Mouse (Mus musculus): ENCODE measurements around the gene E030018B13Rik. TPM values are rescaled to one million over a fixed set of nuclear protein-coding genes. Genes with fewer than 3 reads are reported as not detected.

Gene E030018B13Rik
- polyA plus RNA-seq, 1 experiment from 2014 or later: not detected

DNA sequence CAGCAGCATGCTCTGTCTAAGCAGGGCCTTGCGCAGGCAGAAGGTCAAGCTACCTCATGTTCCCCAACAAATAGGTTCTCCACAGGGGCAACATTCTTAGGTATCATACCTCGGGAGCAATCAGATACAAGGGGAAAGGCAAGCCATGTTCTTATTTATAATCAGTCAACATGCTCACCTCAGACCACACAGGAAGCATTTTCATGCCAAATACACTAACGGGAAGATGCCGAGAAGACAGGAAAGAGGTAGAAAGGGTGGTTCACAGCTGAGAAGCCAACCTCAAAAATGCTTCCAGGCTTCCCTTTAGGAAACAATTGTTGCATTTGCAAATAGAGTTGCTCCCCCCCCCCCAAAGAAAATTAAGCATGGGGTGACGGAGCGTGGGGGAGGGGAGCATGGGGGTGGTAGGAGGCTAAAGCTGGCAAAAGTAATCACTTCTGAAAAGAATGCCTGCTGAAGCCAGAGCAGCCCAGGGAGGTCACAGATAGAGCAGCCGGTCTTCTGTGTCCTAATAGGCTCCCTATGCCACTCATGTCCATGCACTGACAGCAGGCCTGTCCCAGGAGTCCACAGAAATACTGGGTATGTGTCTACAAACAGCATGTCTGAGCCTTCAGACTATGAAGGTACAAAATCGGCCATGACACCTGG is 5.4 kb downstream of the E030018B13Rik start:
- 71% methylated on average over 8 of the region's 8 CpGs for WGBS

DNA sequence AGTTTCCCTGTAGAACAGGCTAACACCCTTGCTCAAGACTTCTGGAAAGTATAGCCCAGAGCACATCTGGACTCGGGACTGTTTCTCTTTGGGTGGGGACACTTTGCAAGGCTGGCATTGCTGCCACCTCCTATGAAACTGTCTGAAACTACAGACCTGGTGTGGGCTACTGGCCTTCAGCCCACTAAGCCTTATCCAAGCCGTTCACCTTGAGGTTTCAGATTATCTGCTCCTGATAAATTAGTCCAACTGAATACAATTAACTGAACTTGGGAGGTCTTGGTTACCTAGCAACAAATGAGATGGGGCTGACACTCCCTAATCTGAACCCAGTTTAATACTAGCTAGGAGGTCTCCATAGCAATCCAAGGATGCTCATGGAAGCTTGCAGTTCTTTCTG is 5.9 kb downstream of the E030018B13Rik start:
- no peak overlapping the region for H3K27ac ChIP-seq (replicated peaks)
- no peak for ATAC-seq (ENCODE audit: extremely low read depth, insufficient number of reproducible peaks, low FRiP score, low TSS enrichment)
- no peak overlapping the region for H3K4me3 ChIP-seq
- no peaks in the 10 kb centered on the region; the same call in 1 of the 2 replicates for H3K36me3 ChIP-seq
- peaks cover 70% of the 10 kb centered on the region for H3K4me1 ChIP-seq
- H3K27me3 ChIP-seq (replicated peaks): no peaks in the 10 kb centered on the region
- WGBS: 74% methylated on average over 2 of the region's 2 CpGs
- no peaks in the 10 kb centered on the region for H3K9me3 ChIP-seq
- no peak overlapping the region for H3K4me2 ChIP-seq
- no peak overlapping the region for H3K9ac ChIP-seq

More for the DNA sequence above, 5.4 kb downstream of the E030018B13Rik start:
- no peak overlapping the region for H3K4me2 ChIP-seq
- H3K4me1 ChIP-seq: peaks cover 70% of the 10 kb centered on the region
- ATAC-seq (ENCODE audit: extremely low read depth, insufficient number of reproducible peaks, low FRiP score, low TSS enrichment): no peak
- no peaks in the 10 kb centered on the region for H3K27me3 ChIP-seq (replicated peaks)
- H3K9me3 ChIP-seq: no peaks in the 10 kb centered on the region
- no peaks in the 10 kb centered on the region; the same call in 1 of the 2 replicates for H3K36me3 ChIP-seq
- no peak overlapping the region for H3K4me3 ChIP-seq
- H3K27ac ChIP-seq (replicated peaks): no peak overlapping the region
- no peak overlapping the region for H3K9ac ChIP-seq

DNA sequence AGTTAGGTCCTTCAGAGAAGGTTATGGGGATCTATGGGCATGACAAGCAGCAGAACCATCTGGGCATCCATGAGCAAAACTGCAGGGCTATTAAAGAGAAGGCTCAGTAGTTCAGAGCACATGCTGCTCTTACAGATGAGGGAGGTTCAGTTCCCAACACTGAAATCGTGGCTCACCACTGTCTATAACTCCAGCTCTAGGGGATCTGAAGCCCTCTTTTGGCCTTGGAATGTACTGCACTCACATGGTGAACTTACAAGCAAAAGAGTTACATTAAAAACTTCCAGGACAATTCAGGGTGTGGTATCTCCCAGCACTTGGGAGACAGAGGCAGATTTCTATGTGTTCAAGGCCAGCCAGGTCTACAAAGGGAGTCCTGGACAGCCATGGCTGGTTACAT is 6.3 kb downstream of the E030018B13Rik start:
- ATAC-seq (ENCODE audit: extremely low read depth, insufficient number of reproducible peaks, low FRiP score, low TSS enrichment): no peak
- Histone ChIP-seq H3K4me1 (peaks cover 70% of the 10 kb centered on the region), H3K4me3 (no peak overlapping the region), H3K4me2 (no peak overlapping the region), H3K9ac (no peak overlapping the region), H3K27me3 (replicated peaks) (no peaks in the 10 kb centered on the region), H3K36me3 (no peaks in the 10 kb centered on the region; the same call in 1 of the 2 replicates), H3K27ac (replicated peaks) (no peak overlapping the region), H3K9me3 (no peaks in the 10 kb centered on the region)
- 87% methylated on average over 1 of the region's 1 CpGs for WGBS

DNA sequence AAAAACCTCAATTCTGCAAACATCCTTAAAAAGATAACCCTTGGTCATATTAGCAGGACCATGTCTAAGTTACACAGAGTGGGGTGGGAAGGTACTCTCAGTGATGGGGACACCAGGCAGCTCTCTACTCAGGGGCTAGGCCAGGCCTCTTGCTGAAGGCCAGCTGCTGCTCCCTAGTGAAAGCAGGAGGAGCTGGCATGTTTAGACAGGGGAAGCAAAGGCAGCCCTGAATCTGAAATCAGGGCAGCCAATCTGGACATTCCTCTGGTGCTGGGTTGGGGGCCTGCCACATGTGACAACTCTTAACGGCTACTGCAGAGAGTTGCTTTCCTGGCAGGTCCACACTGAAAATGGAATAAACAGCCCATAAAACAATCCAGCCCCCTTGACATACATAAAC is 7.5 kb downstream of the E030018B13Rik start:
- WGBS: 52% methylated on average over 1 of the region's 1 CpGs
- no peak for ATAC-seq (ENCODE audit: extremely low read depth, insufficient number of reproducible peaks, low FRiP score, low TSS enrichment)

DNA sequence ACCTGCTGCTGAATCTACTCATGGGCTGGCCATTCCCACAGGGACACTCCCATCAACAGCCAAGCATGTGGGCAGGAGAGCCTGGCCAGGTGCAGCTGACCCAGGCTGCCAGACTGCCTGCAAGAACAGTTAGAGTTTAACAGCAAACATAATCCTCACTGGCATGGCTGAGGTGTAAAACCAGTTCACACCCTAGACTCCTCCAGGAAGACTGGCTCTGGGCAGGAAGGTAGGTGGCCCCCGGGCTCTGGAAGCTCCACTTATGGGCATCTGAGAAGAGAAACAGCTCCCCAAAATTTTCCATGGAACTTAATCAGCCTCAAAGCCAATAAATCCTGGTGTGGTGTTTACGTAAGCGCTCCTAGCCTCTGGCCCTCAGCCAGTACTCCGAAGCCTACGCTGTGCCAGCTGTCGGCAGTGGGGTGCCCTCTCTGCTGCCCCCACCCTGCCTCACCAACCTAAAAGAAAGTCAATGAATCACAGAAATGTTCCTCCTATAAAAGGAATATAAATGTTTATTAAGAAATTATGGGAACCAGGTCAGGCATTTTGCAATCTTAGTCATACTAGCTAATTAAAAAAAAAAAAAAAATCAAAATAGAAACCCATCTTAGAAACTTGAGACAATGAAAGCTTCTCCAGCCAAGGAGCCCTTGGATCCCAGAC is 8.2 kb downstream of the E030018B13Rik start:
- Histone ChIP-seq H3K36me3 (no peaks in the 10 kb centered on the region; the same call in 1 of the 2 replicates), H3K4me1 (peaks cover 66% of the 10 kb centered on the region), H3K9me3 (no peaks in the 10 kb centered on the region), H3K9ac (peak overlapping the region; percentile 24; the same call in 1 of the 2 replicates), H3K27me3 (replicated peaks) (no peaks in the 10 kb centered on the region), H3K4me3 (no peak overlapping the region), H3K27ac (replicated peaks) (peak overlapping the region; percentile 30), H3K4me2 (peak overlapping the region; percentile 26; the same call in 1 of the 2 replicates)
- WGBS: 70% methylated on average over 6 of the region's 6 CpGs
- no peak for ATAC-seq (ENCODE audit: extremely low read depth, insufficient number of reproducible peaks, low FRiP score, low TSS enrichment)

More for the DNA sequence above, 7.5 kb downstream of the E030018B13Rik start:
- H3K36me3 ChIP-seq: no peaks in the 10 kb centered on the region; the same call in 1 of the 2 replicates
- no peaks in the 10 kb centered on the region for H3K27me3 ChIP-seq (replicated peaks)
- H3K27ac ChIP-seq (replicated peaks): no peak overlapping the region
- no peaks in the 10 kb centered on the region for H3K9me3 ChIP-seq
- H3K4me1 ChIP-seq: peaks cover 69% of the 10 kb centered on the region
- H3K4me2 ChIP-seq: no peak overlapping the region
- no peak overlapping the region for H3K9ac ChIP-seq
- no peak overlapping the region for H3K4me3 ChIP-seq

DNA sequence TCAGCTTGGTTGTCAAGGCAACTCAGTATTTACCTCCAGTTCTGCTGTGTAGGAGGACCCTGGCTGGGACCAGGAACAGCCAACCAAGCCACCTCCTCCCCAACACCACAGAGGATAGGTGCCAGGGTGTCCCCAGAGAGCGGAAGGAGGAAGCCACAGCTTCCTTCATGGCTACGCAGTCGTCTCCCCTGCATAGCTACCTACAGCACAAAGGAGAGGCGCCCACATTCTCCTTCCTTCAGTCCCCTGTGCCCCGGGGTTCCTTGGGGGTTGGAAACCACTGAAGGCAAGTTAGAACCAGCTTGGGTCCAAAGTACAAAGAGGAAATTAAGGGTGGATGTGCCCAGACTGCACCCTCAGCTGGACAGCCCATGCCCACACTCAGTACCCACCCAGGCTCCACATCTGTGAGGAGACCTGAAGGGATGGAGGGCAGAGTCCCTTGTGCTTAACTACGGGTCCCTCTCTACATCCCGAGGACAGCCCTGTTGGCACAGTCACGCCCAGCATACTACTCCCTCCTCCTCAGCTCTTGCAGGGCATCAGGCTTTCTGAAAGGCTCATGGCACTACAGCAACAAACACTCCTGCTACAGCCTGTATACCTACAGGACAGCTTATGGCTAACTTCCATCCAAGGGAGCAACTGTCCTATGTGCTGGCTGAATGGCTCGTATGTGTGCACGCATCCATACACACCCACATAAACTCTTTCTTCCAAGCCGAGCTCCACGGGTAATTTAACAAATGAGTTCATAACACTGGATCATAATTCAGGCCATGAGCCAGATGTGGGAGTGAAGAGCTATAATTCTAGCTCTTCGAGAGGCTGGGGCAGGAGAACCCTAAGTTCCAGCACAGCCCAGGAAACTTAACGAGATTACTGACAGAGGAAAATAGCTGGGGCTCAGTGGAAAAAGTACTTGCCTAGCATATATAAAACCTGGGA is 9.0 kb downstream of the E030018B13Rik start:
- Histone ChIP-seq H3K4me1 (peaks cover 58% of the 10 kb centered on the region), H3K9ac (no peak overlapping the region), H3K27me3 (replicated peaks) (no peaks in the 10 kb centered on the region), H3K4me2 (no peak overlapping the region), H3K27ac (replicated peaks) (peak overlapping the region; percentile 16; the same call in 1 of the 2 replicates), H3K36me3 (no peaks in the 10 kb centered on the region; the same call in 1 of the 2 replicates), H3K9me3 (no peaks in the 10 kb centered on the region), H3K4me3 (no peak overlapping the region)
- 74% methylated on average over 14 of the region's 14 CpGs for WGBS
- ATAC-seq (ENCODE audit: extremely low read depth, insufficient number of reproducible peaks, low FRiP score, low TSS enrichment): no peak

DNA sequence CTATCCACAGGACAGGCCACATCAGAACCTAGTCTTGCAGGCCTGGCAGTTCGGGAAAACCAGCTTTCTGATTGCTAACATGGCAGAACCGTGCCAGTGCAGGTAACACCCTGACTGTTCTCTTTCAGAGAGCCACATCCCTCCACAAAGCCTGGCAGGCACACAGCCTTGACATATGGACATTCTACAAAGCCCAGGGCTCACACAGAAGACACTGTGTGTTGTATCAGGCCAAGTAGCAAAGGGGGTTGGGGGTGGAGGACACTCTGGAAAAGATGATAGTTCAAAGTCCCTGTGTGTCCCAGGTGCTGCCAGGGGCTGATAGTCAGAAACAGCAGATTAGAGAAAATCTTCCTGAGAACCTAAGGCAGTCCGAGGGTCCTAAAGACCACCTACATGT is 9.8 kb downstream of the E030018B13Rik start:
- WGBS: 78% methylated on average over 3 of the region's 3 CpGs
- no peak for ATAC-seq (ENCODE audit: extremely low read depth, insufficient number of reproducible peaks, low FRiP score, low TSS enrichment)
- Histone ChIP-seq H3K27me3 (replicated peaks) (no peaks in the 10 kb centered on the region), H3K4me2 (no peak overlapping the region), H3K36me3 (no peaks in the 10 kb centered on the region; the same call in 1 of the 2 replicates), H3K4me3 (no peak overlapping the region), H3K9ac (no peak overlapping the region), H3K4me1 (peaks cover 56% of the 10 kb centered on the region), H3K9me3 (no peaks in the 10 kb centered on the region), H3K27ac (replicated peaks) (no peak overlapping the region)

DNA sequence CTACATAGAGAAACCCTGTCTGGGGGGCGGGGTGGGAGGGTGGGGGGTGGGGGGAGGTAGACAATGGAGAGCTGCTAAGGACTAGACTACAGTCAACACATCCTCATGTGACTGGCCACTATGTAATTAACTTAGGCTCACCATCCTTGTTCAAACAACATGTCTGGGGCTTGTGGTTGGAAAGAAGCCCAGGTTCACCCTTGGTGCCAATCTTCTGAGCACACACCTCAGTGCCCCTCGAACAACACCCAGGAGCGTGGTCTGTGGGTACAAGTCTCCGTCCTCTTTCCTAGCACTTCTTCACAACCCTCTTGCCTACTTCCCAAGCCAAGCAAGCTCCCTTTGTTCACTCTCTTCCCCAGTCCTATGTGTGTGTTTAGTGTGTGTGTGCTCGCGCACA is 10.5 kb downstream of the E030018B13Rik start:
- H3K9me3 ChIP-seq: no peaks in the 10 kb centered on the region
- H3K9ac ChIP-seq: no peak overlapping the region
- no peaks in the 10 kb centered on the region; the same call in 1 of the 2 replicates for H3K36me3 ChIP-seq
- no peak overlapping the region for H3K4me3 ChIP-seq
- no peak overlapping the region for H3K27ac ChIP-seq (replicated peaks)
- no peaks in the 10 kb centered on the region for H3K27me3 ChIP-seq (replicated peaks)
- peaks cover 52% of the 10 kb centered on the region for H3K4me1 ChIP-seq
- H3K4me2 ChIP-seq: no peak overlapping the region
- ATAC-seq (ENCODE audit: extremely low read depth, insufficient number of reproducible peaks, low FRiP score, low TSS enrichment): no peak
- WGBS: 87% methylated on average over 6 of the region's 6 CpGs

DNA sequence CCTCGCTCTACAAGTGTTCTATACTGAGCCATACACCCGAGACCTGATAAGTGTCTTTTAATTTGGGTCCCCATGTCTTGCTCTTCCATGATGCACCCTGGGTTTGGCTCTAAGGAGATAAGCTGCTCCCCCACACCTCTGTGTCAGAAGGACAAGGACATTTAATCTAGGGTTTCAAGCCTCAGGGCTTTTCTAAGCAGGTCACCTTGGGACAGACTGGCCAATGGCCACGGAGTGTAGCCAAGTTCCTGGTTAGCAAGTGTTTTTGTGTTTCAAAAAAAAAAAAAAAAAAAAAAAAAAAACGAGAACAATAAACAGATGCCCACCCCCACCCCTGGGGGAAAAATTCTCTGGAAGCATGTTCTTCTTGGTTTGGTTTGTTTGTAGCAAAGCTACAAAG is 12.4 kb downstream of the E030018B13Rik start:
- Histone ChIP-seq H3K4me3 (no peak overlapping the region), H3K27me3 (replicated peaks) (no peaks in the 10 kb centered on the region), H3K4me1 (peaks cover 55% of the 10 kb centered on the region), H3K4me2 (no peak overlapping the region), H3K9me3 (no peaks in the 10 kb centered on the region), H3K9ac (no peak overlapping the region), H3K36me3 (no peaks in the 10 kb centered on the region), H3K27ac (replicated peaks) (no peak overlapping the region)
- 73% methylated on average over 3 of the region's 4 CpGs for WGBS
- ATAC-seq (ENCODE audit: extremely low read depth, insufficient number of reproducible peaks, low FRiP score, low TSS enrichment): no peak

DNA sequence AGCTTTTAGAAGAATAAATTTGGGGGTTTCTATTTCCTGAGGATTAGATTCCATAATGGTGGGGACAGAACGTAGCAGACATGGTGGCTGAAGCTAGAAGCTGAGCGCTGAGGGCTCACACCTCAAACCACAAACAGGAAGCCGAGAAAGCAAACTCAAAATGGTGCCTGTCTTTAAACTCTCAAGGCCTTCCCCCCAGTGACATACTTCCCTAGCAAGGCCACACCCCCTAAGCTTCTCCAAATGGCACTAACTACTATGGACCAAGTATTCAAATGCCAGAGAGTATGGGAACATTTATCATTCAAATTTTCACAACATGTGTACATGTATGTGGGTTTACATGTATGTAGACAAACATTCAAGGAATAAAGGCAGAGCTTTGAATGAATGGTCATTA is 13.5 kb downstream of the E030018B13Rik start:
- no peak overlapping the region for H3K4me2 ChIP-seq
- H3K36me3 ChIP-seq: no peaks in the 10 kb centered on the region
- H3K4me1 ChIP-seq: peaks cover 54% of the 10 kb centered on the region
- H3K4me3 ChIP-seq: no peak overlapping the region
- H3K9me3 ChIP-seq: no peaks in the 10 kb centered on the region
- ATAC-seq (ENCODE audit: extremely low read depth, insufficient number of reproducible peaks, low FRiP score, low TSS enrichment): no peak
- no peak overlapping the region for H3K27ac ChIP-seq (replicated peaks)
- 74% methylated on average over 3 of the region's 3 CpGs for WGBS
- no peaks in the 10 kb centered on the region for H3K27me3 ChIP-seq (replicated peaks)
- no peak overlapping the region for H3K9ac ChIP-seq

DNA sequence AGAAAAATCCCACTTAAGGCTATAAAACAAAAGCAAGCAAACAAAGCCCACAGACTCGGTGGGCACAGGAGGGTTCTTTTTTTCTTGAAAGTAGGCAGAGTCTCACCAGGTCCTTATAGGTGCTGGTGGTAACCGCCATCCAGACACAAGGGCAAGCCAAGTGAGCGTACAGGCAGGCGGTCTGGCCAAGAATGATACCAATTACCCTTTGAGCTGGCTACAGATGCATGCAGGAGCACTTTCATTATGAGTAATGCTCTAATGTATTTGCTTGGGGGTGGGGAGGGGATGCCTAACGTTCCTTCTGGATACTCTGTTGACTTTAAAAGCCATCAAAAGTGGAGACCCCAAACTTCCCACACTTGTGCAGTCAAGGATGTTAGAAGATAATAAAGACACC is 14.1 kb downstream of the E030018B13Rik start:
- Histone ChIP-seq H3K4me1 (peaks cover 54% of the 10 kb centered on the region), H3K27me3 (replicated peaks) (no peaks in the 10 kb centered on the region), H3K27ac (replicated peaks) (no peak overlapping the region), H3K36me3 (no peaks in the 10 kb centered on the region), H3K4me2 (no peak overlapping the region), H3K9ac (no peak overlapping the region), H3K9me3 (no peaks in the 10 kb centered on the region), H3K4me3 (no peak overlapping the region)
- no peak for ATAC-seq (ENCODE audit: extremely low read depth, insufficient number of reproducible peaks, low FRiP score, low TSS enrichment)
- 85% methylated on average over 5 of the region's 5 CpGs for WGBS
